Mouse (Mus musculus): ENCODE measurements around the gene Gm20388. TPM values are rescaled to one million over a fixed set of nuclear protein-coding genes. Genes with fewer than 3 reads are reported as not detected.

Gene Gm20388
- total and polyA plus RNA-seq, 2 experiments from 2014 or later: 51.3 TPM; not detected in 1

DNA sequence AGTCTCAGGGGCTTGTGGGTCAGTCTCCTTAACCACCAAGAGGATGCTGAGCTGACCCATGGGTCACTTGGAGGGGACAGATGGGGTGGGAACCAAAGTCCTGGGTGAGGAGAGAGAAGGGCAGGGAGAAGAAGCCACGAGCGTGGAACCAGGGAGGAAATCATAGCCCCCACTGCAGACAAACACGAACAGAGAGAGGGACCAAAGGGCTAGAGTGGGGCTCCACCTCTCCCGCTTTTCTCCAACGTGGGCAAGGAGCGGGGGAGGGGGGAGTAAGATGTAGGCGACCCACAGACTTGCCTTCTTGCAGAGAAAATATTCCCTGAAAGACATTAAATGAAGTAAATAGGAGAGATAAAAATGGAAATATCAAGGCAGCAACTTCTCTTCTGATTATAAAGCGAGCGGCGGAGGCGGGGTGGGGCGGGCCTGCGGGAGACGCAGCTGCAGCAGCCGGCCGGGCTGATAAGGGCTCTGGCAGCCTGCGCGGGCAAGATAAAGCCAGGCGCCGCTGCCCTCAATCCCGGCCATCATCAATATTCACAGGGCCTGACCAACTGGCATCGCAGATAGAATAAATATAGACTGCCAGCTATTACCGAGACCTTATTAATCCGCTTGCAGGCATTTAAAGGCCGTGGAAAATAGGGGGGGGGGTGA is 2809.6 kb downstream of the Gm20388 start:
- Histone ChIP-seq H3K36me3 (ENCODE audit: insufficient read depth) (no peaks in the 10 kb centered on the region), H3K4me3 (ENCODE audit: low read depth, low read length) (no peak overlapping the region), H3K9ac (peak overlapping the region; percentile 37; the same call in 1 of the 2 replicates), H3K4me1 (ENCODE audit: insufficient read depth) (peaks cover 20% of the 10 kb centered on the region; the same call in 1 of the 2 replicates), H3K27ac (ENCODE audit: low read depth, low read length) (peak overlapping the region; percentile 80), H3K9me3 (ENCODE audit: low read length) (no peaks in the 10 kb centered on the region), H3K27me3 (ENCODE audit: insufficient read depth, low read length) (no peaks in the 10 kb centered on the region), H3K4me2 (ENCODE audit: low read depth) (peak overlapping the region; percentile 48)
- DNase-seq (peak; percentile 61), ATAC-seq (peak; percentile 71)
- 9% methylated on average over 25 of the region's 25 CpGs for WGBS
- no peak for TF ChIP-seq CTCF (IDR thresholded peaks at IDR 0.05; ENCODE audit: low read depth)

DNA sequence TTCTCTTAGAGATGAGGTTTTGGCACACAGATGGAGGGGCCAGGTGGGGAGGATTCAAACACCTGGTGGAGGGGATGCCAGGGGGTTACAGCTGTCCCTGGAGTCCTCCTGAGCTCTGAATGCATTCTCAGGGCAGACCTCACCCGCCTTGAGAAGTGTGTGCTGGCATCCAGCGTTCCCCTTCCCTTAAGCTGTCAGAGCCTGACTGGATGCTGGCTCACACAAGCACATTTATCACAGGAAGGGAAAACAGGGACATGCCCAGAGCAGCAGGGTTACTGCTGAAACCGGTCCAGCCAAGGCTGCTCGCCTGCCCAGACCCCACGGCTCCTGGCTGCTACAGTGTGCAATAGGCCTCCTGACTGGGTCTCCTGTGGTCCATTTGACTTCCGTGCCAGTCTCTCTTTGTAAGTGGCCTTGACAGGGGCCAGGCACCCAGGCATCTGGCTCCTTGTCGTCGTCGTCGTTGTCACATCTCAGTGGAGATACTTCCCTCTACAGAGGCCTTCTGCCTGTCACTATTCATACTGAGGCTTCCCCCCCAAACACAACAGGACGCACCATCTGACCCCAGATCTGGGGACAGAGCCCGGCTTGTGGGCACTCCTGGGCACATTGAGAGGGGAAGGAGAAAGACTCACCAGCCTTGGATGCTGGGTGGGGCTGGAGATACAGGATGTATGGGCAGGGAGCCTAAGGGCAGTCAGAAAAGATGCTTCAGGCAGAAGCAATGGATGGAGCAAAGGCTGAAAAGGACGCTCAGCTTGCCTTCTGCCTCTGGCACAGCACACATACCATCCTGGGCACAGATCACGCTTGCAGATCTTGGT is 2810.4 kb downstream of the Gm20388 start:
- ATAC-seq (peak; percentile 84), DNase-seq (peak; percentile 69)
- H3K4me1 ChIP-seq (ENCODE audit: insufficient read depth): peaks cover 20% of the 10 kb centered on the region; the same call in 1 of the 2 replicates
- H3K27me3 ChIP-seq (ENCODE audit: insufficient read depth, low read length): no peaks in the 10 kb centered on the region
- peak overlapping the region; percentile 80 for H3K27ac ChIP-seq (ENCODE audit: low read depth, low read length)
- TF ChIP-seq CTCF (IDR thresholded peaks at IDR 0.05; ENCODE audit: low read depth): no peak
- H3K4me3 ChIP-seq (ENCODE audit: low read depth, low read length): no peak overlapping the region
- no peaks in the 10 kb centered on the region for H3K9me3 ChIP-seq (ENCODE audit: low read length)
- WGBS: 45% methylated on average over 14 of the region's 14 CpGs
- H3K4me2 ChIP-seq (ENCODE audit: low read depth): peak overlapping the region; percentile 48
- no peaks in the 10 kb centered on the region for H3K36me3 ChIP-seq (ENCODE audit: insufficient read depth)
- peak overlapping the region; percentile 37 for H3K9ac ChIP-seq

DNA sequence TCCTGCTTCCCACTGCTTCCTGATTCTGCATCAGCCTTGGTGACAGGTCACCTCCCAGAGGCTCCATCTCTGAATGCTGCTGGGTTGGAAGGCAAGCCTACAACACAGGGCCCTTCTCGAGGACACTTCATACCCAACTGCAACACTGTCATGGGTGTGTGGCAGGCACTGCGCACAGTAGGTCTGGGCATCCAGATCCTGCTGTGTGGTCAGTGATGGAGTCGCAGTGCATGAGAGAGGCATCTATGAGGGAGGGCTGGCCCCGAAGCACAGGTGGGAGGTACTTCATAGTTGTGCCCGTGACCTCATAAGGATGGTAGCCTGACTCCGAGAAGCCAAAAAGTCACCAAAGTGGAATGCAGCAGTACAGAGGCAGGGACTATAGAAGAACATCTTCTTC is 2814.5 kb downstream of the Gm20388 start:
- Histone ChIP-seq H3K36me3 (ENCODE audit: insufficient read depth) (peaks cover 4% of the 10 kb centered on the region; the same call in 1 of the 2 replicates), H3K9ac (no peak overlapping the region), H3K4me3 (ENCODE audit: low read depth, low read length) (no peak overlapping the region), H3K27ac (ENCODE audit: low read depth, low read length) (no peak overlapping the region), H3K27me3 (ENCODE audit: insufficient read depth, low read length) (no peaks in the 10 kb centered on the region), H3K4me2 (ENCODE audit: low read depth) (no peak overlapping the region), H3K9me3 (ENCODE audit: low read length) (no peaks in the 10 kb centered on the region), H3K4me1 (ENCODE audit: insufficient read depth) (peaks cover 16% of the 10 kb centered on the region; the same call in 1 of the 2 replicates)
- 92% methylated on average over 6 of the region's 6 CpGs for WGBS
- no peak for TF ChIP-seq CTCF (IDR thresholded peaks at IDR 0.05; ENCODE audit: low read depth)
- no peak for DNase-seq
- ATAC-seq: no peak

GRCm38 (mm10) chr8:122726789-122727188 is 2816.1 kb downstream of the Gm20388 start:
- ATAC-seq (no peak), DNase-seq (no peak)
- TF ChIP-seq CTCF (IDR thresholded peaks at IDR 0.05; ENCODE audit: low read depth): no peak
- Histone ChIP-seq H3K4me3 (ENCODE audit: low read depth, low read length) (no peak overlapping the region), H3K4me2 (ENCODE audit: low read depth) (no peak overlapping the region), H3K4me1 (ENCODE audit: insufficient read depth) (no peaks in the 10 kb centered on the region; the same call in 1 of the 2 replicates), H3K27ac (ENCODE audit: low read depth, low read length) (no peak overlapping the region), H3K36me3 (ENCODE audit: insufficient read depth) (peaks cover 4% of the 10 kb centered on the region; the same call in 1 of the 2 replicates), H3K9ac (no peak overlapping the region), H3K27me3 (ENCODE audit: insufficient read depth, low read length) (no peaks in the 10 kb centered on the region), H3K9me3 (ENCODE audit: low read length) (no peaks in the 10 kb centered on the region)
- 72% methylated on average over 2 of the region's 2 CpGs for WGBS

DNA sequence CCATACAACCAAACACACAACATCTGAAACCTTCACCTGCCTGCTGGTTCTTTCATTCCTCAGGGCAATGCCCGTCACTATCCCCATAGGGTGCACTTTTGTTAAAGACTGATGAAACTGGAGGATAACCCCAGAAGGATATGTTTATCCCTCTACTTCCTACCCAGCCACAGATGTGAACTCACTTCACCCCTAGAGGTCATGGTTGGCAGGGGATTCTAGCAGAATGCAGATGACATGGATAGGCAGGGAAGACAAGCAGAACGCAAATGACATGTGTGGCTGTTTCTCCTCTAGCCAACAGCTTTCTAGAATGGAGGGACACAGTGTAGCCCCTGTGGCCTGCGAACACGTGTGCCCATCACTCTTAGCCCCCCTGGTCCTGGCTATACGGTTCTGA is 2816.8 kb downstream of the Gm20388 start:
- no peak for TF ChIP-seq CTCF (IDR thresholded peaks at IDR 0.05; ENCODE audit: low read depth)
- Histone ChIP-seq H3K9ac (no peak overlapping the region), H3K4me2 (ENCODE audit: low read depth) (no peak overlapping the region), H3K27me3 (ENCODE audit: insufficient read depth, low read length) (no peaks in the 10 kb centered on the region), H3K27ac (ENCODE audit: low read depth, low read length) (no peak overlapping the region), H3K9me3 (ENCODE audit: low read length) (no peaks in the 10 kb centered on the region), H3K36me3 (ENCODE audit: insufficient read depth) (peaks cover 4% of the 10 kb centered on the region; the same call in 1 of the 2 replicates), H3K4me3 (ENCODE audit: low read depth, low read length) (no peak overlapping the region), H3K4me1 (ENCODE audit: insufficient read depth) (no peaks in the 10 kb centered on the region)
- 77% methylated on average over 5 of the region's 5 CpGs for WGBS
- DNase-seq (no peak), ATAC-seq (no peak)

DNA sequence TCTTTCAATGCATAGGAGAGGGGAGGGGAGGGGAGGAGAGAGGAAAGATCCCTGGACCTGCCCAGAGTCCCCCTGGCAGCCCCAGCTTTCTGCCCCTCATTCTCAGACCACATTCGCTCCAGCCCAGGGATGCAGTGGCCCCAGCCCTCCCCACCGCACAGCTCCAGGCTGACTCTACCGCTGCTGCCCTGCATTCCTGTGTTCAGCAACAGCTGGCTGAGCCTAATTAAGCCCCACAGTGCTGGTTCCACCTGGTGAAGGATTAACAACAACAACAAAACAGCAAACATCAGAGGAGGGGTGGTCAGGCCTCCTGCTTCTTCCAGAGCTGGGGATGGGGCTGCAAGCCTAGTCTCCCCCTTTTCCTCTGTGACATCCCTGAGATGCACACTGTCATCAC is 2818.0 kb downstream of the Gm20388 start:
- DNase-seq (no peak), ATAC-seq (no peak)
- H3K27ac ChIP-seq (ENCODE audit: low read depth, low read length): no peak overlapping the region
- peaks cover 4% of the 10 kb centered on the region; the same call in 1 of the 2 replicates for H3K36me3 ChIP-seq (ENCODE audit: insufficient read depth)
- no peak overlapping the region for H3K4me2 ChIP-seq (ENCODE audit: low read depth)
- H3K4me1 ChIP-seq (ENCODE audit: insufficient read depth): no peaks in the 10 kb centered on the region
- no peak for TF ChIP-seq CTCF (IDR thresholded peaks at IDR 0.05; ENCODE audit: low read depth)
- 5% methylated on average over 3 of the region's 3 CpGs for WGBS
- H3K27me3 ChIP-seq (ENCODE audit: insufficient read depth, low read length): no peaks in the 10 kb centered on the region
- no peak overlapping the region for H3K9ac ChIP-seq
- no peak overlapping the region for H3K4me3 ChIP-seq (ENCODE audit: low read depth, low read length)
- H3K9me3 ChIP-seq (ENCODE audit: low read length): no peaks in the 10 kb centered on the region

DNA sequence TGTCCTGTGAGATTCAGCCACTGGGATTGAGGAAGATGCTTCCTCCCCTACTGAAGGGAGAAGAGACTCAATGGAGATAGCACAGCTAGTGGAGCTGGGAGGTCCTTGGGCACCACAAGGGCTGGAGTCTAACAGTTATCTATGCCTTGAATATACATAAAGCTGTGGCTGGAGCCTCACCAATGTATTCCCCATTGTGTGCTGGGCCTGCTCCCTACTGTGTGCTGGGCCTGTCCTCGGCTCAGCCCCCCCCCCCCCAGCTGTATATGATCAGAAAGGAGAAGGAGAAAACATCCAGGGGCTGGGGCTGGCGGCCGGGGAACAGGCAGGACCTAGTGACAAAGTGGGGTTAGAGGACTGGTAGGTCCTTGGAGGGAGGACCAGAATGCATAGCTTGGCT is 2824.5 kb downstream of the Gm20388 start:
- Histone ChIP-seq H3K4me1 (ENCODE audit: insufficient read depth) (peaks cover 19% of the 10 kb centered on the region; the same call in 1 of the 2 replicates), H3K4me3 (ENCODE audit: low read depth, low read length) (no peak overlapping the region), H3K9ac (no peak overlapping the region), H3K27me3 (ENCODE audit: insufficient read depth, low read length) (no peaks in the 10 kb centered on the region), H3K9me3 (ENCODE audit: low read length) (no peaks in the 10 kb centered on the region), H3K36me3 (ENCODE audit: insufficient read depth) (no peaks in the 10 kb centered on the region), H3K27ac (ENCODE audit: low read depth, low read length) (peak overlapping the region; percentile 57), H3K4me2 (ENCODE audit: low read depth) (no peak overlapping the region)
- no peak for ATAC-seq
- WGBS: 52% methylated on average over 3 of the region's 3 CpGs
- DNase-seq: no peak
- no peak for TF ChIP-seq CTCF (IDR thresholded peaks at IDR 0.05; ENCODE audit: low read depth)

Data from forebrain, postnatal 0 days (tissue).